Mouse (Mus musculus) forebrain, embryonic 14.5 days (tissue): ENCODE data around the gene Pik3cd. TPM values are rescaled to one million over a fixed set of nuclear protein-coding genes. Genes with fewer than 3 reads are reported as not detected.

Source experiments
- ATAC-seq: fragments of 200-750 bp; cut with Nextera tagmentation; 2 replicates; pipeline ENCODE4 v1.8.0; 2017; ENCODE audit warnings: mild to moderate bottlenecking, moderate library complexity
- DNase-seq: peaks from one replicate; pipeline ENCODE4 v3.0.0-alpha.2; 2015; ENCODE audit warnings: low spot score
- H3K27ac ChIP-seq: fragments of 300-500 bp; sonication (generic); 2 replicates; pipeline ENCODE4 v1.5.1; 2014; ENCODE audit warnings: low read depth, mild to moderate bottlenecking, control low read depth, low read length, moderate library complexity
- H3K27me3 ChIP-seq: fragments of 300-500 bp; sonication (generic); replicated peaks from 2 replicates; pipeline ENCODE4 v1.6.1; 2014; ENCODE audit warnings: low read length, control low read depth, mixed read lengths; ENCODE audit not compliant: control insufficient read depth, insufficient read depth
- H3K36me3 ChIP-seq: fragments of 300-500 bp; sonication (generic); 2 replicates; pipeline ENCODE4 v1.6.1; 2014; ENCODE audit warnings: low read length, control low read depth; ENCODE audit not compliant: control insufficient read depth, insufficient read depth
- H3K4me1 ChIP-seq: fragments of 300-500 bp; sonication (generic); 2 replicates; pipeline ENCODE4 v1.6.1; 2014; ENCODE audit warnings: antibody characterized with exemption, low read length, control low read depth; ENCODE audit not compliant: control insufficient read depth, insufficient read depth
- H3K4me2 ChIP-seq: fragments of 300-500 bp; sonication (generic); 2 replicates; pipeline ENCODE4 v1.6.1; 2014; ENCODE audit warnings: mild to moderate bottlenecking, control low read depth, low read length
- H3K4me3 ChIP-seq: fragments of 300-500 bp; sonication (generic); 2 replicates; pipeline ENCODE4 v1.5.1; 2014; ENCODE audit warnings: low read depth, low read length, control low read depth
- H3K9ac ChIP-seq: fragments of 300-500 bp; sonication (generic); 2 replicates; pipeline ENCODE4 v1.6.1; 2014; ENCODE audit warnings: mild to moderate bottlenecking, low read length, control low read depth, moderate library complexity
- H3K9me3 ChIP-seq: fragments of 300-500 bp; sonication (generic); replicated peaks from 2 replicates; pipeline ENCODE4 v1.6.1; 2016; ENCODE audit warnings: low read length, control low read depth, mixed read lengths; ENCODE audit not compliant: control insufficient read depth
- WGBS: fragments of 180-500 bp; shearing (Covaris S2); extraction: QIAGEN DNeasy Blood & Tissue Kit; methylation state at CpG from one replicate; pipeline ENCODE4 v1.1.7; 2014; 5-methylcytosine and 5-hydroxymethylcytosine counted together
- polyA plus RNA-seq: library from polyadenylated mRNA; unstranded; fragments of >200 nt; fragmentation: Nextera tagmentation; extraction: Ambion mirVana; gene quantifications from 2 replicates; pipeline ENCODE4 v1.2.1, GENCODE M21; 2014

Gene Pik3cd
- polyA plus RNA-seq, 1 experiment from 2014 or later: 8.9 TPM

GRCm38 (mm10) chr4:149665692-149666090 lies 36.7 kb downstream of the Pik3cd start:
- Histone ChIP-seq H3K27me3 (no peaks in the 10 kb centered on the region), H3K4me1 (no peaks in the 10 kb centered on the region), H3K9ac (no peak overlapping the region), H3K4me3 (no peak overlapping the region), H3K27ac (no peak overlapping the region), H3K36me3 (no peaks in the 10 kb centered on the region), H3K9me3 (no peaks in the 10 kb centered on the region), H3K4me2 (no peak overlapping the region)
- no peak for DNase-seq
- ATAC-seq: no peak
- 91% methylated on average over 6 of the region's 6 CpGs for WGBS

- H3K9ac ChIP-seq: no peak overlapping the region
- H3K27ac ChIP-seq: no peak overlapping the region
- no peak overlapping the region for H3K4me2 ChIP-seq
- H3K4me3 ChIP-seq: no peak overlapping the region
- 84% methylated on average over 6 of the region's 6 CpGs for WGBS
- H3K27me3 ChIP-seq: no peaks in the 10 kb centered on the region
- H3K4me1 ChIP-seq: no peaks in the 10 kb centered on the region
- H3K9me3 ChIP-seq: no peaks in the 10 kb centered on the region
- no peak for ATAC-seq
- no peak for DNase-seq
- no peaks in the 10 kb centered on the region for H3K36me3 ChIP-seq
Measured at GRCm38 (mm10) chr4:149665016-149665691, 37.2 kb downstream of the Pik3cd start.

- Histone ChIP-seq H3K27me3 (no peaks in the 10 kb centered on the region), H3K4me1 (no peaks in the 10 kb centered on the region), H3K36me3 (0 out of 2 replicates have a peak, but pooled peaks cover 5% of the 10 kb centered on the region), H3K9ac (no peak overlapping the region), H3K9me3 (no peaks in the 10 kb centered on the region), H3K4me2 (no peak overlapping the region), H3K4me3 (no peak overlapping the region), H3K27ac (no peak overlapping the region)
- WGBS: 74% methylated on average over 7 of the region's 7 CpGs
- no peak for ATAC-seq
- no peak for DNase-seq
Measured at GRCm38 (mm10) chr4:149663849-149664503, 38.4 kb downstream of the Pik3cd start.

- Histone ChIP-seq H3K4me1 (no peaks in the 10 kb centered on the region), H3K27ac (no peak overlapping the region), H3K4me2 (no peak overlapping the region), H3K9ac (no peak overlapping the region), H3K36me3 (0 out of 2 replicates have a peak, but pooled peaks cover 6% of the 10 kb centered on the region), H3K27me3 (no peaks in the 10 kb centered on the region), H3K4me3 (no peak overlapping the region), H3K9me3 (no peaks in the 10 kb centered on the region)
- ATAC-seq (no peak), DNase-seq (no peak)
- 90% methylated on average over 14 of the region's 14 CpGs for WGBS
Measured at GRCm38 (mm10) chr4:149661967-149662589, 40.3 kb downstream of the Pik3cd start.

- 87% methylated on average over 7 of the region's 7 CpGs for WGBS
- no peak overlapping the region for H3K4me2 ChIP-seq
- ATAC-seq: no peak
- no peak overlapping the region for H3K9ac ChIP-seq
- H3K9me3 ChIP-seq: no peaks in the 10 kb centered on the region
- no peaks in the 10 kb centered on the region for H3K27me3 ChIP-seq
- no peaks in the 10 kb centered on the region for H3K4me1 ChIP-seq
- no peak overlapping the region for H3K4me3 ChIP-seq
- H3K27ac ChIP-seq: no peak overlapping the region
- DNase-seq: no peak
- 0 out of 2 replicates have a peak, but pooled peaks cover 14% of the 10 kb centered on the region for H3K36me3 ChIP-seq
Measured at GRCm38 (mm10) chr4:149660598-149660997, 41.8 kb downstream of the Pik3cd start.

- H3K9me3 ChIP-seq: no peaks in the 10 kb centered on the region
- WGBS: 77% methylated on average over 25 of the region's 25 CpGs
- DNase-seq (no peak), ATAC-seq (no peak)
- H3K27ac ChIP-seq: no peak overlapping the region
- 0 out of 2 replicates have a peak, but pooled peaks cover 14% of the 10 kb centered on the region for H3K36me3 ChIP-seq
- no peaks in the 10 kb centered on the region for H3K27me3 ChIP-seq
- no peaks in the 10 kb centered on the region for H3K4me1 ChIP-seq
- H3K4me3 ChIP-seq: no peak overlapping the region
- H3K4me2 ChIP-seq: no peak overlapping the region
- no peak overlapping the region for H3K9ac ChIP-seq
Measured at GRCm38 (mm10) chr4:149659495-149660116, 42.8 kb downstream of the Pik3cd start.

GRCm38 (mm10) chr4:149657858-149658416 lies 44.4 kb downstream of the Pik3cd start:
- no peak overlapping the region for H3K4me3 ChIP-seq
- H3K9me3 ChIP-seq: no peaks in the 10 kb centered on the region
- ATAC-seq (no peak), DNase-seq (no peak)
- H3K36me3 ChIP-seq: peaks cover 23% of the 10 kb centered on the region
- H3K27me3 ChIP-seq: no peaks in the 10 kb centered on the region
- 87% methylated on average over 11 of the region's 11 CpGs for WGBS
- no peak overlapping the region for H3K4me2 ChIP-seq
- no peak overlapping the region for H3K27ac ChIP-seq
- H3K9ac ChIP-seq: no peak overlapping the region
- no peaks in the 10 kb centered on the region for H3K4me1 ChIP-seq

GRCm38 (mm10) chr4:149654232-149654631 lies 48.1 kb downstream of the Pik3cd start:
- H3K4me2 ChIP-seq: no peak overlapping the region
- ATAC-seq (no peak), DNase-seq (peak; percentile 39)
- no peaks in the 10 kb centered on the region for H3K4me1 ChIP-seq
- H3K9ac ChIP-seq: no peak overlapping the region
- no peaks in the 10 kb centered on the region for H3K27me3 ChIP-seq
- H3K4me3 ChIP-seq: no peak overlapping the region
- H3K36me3 ChIP-seq: peaks cover 53% of the 10 kb centered on the region
- H3K27ac ChIP-seq: no peak overlapping the region
- no peaks in the 10 kb centered on the region for H3K9me3 ChIP-seq
- 94% methylated on average over 4 of the region's 4 CpGs for WGBS
